Mouse (Mus musculus): ENCODE measurements around the gene Kcnq4.

- TF ChIP-seq CTCF (IDR thresholded peaks at IDR 0.05; ENCODE audit: low read depth, low read length) (peak; percentile 58), GATA2 (IDR thresholded peaks at IDR 0.05; ENCODE audit: borderline replicate concordance, low read depth, low read length) (no peak)
These were observed 6.9 kb upstream of the Kcnq4 start for GRCm38 (mm10) chr4:120755299-120755698.
